In genomic region chr3:64844665-64845064, GRCm38 (mm10) we compare ENCODE assay signal across 30 mouse cellular contexts. TPM values are rescaled to one million over a fixed set of nuclear protein-coding genes. Genes with fewer than 3 reads are reported as not detected.
"Had no signal": no experiment of that assay in that cellular context is flagged by ENCODE, and none has a peak within 500 bp of the region (broad histone marks: within the 10 kb centered on the region; RNA-seq: fewer than 3 reads in every experiment).

Gene Vmn2r7 (minus strand): TSS chr3:64844765.

RNA-seq across cellular contexts. Expression of gene Vmn2r7, which starts in this region (rescaled TPM):
- polyA plus RNA-seq: limb, embryonic 10.5 days; limb, embryonic 11.5 days; limb, embryonic 12.5 days; limb, embryonic 13.5 days; limb, embryonic 14.5 days; limb, embryonic 15.5 days; liver, adult 2 months; liver, embryonic 11.5 days; liver, embryonic 12.5 days; liver, embryonic 13.5 days; liver, embryonic 14.5 days; liver, embryonic 15.5 days; liver, embryonic 16.5 days; liver, postnatal 0 days; lung, adult 2 months; lung, embryonic 14.5 days; lung, embryonic 15.5 days; lung, embryonic 16.5 days; lung, postnatal 0 days; macrophage; midbrain, embryonic 10.5 days; midbrain, embryonic 11.5 days; midbrain, embryonic 12.5 days; midbrain, embryonic 13.5 days; midbrain, embryonic 14.5 days; midbrain, embryonic 15.5 days; midbrain, embryonic 16.5 days; midbrain, postnatal 0 days; myocyte; neural tube, embryonic 11.5 days had no signal
